Mouse (Mus musculus): ENCODE measurements at regions not wholly inside any gene's neighbourhood (a gene's known extent, or its start where the extent isn't known, plus 50 kb on each side); places are given as distances from the start of the nearest gene placed in this dataset.

GRCm38 (mm10) chr13:64007688-64008087 lies 81.3 kb downstream of the Hsd17b3 start:
- DNase-seq (ENCODE audit: low spot score): no peak

GRCm38 (mm10) chr13:64002945-64003459 lies 86.0 kb downstream of the Hsd17b3 start:
- DNase-seq (ENCODE audit: low spot score): no peak

- no peak for DNase-seq (ENCODE audit: low spot score)
Measured at GRCm38 (mm10) chr13:64000303-64000702, 88.7 kb downstream of the Hsd17b3 start.

- no peak for DNase-seq (ENCODE audit: low spot score)
Measured at GRCm38 (mm10) chr13:63998647-63999046, 90.4 kb downstream of the Hsd17b3 start.

- no peak for DNase-seq (ENCODE audit: low spot score)
Measured at GRCm38 (mm10) chr13:63993857-63994477, 95.1 kb downstream of the Hsd17b3 start.

- no peak for DNase-seq (ENCODE audit: low spot score)
Measured at GRCm38 (mm10) chr13:63992989-63993388, 96.0 kb downstream of the Hsd17b3 start.

- DNase-seq (ENCODE audit: low spot score): no peak
Measured at GRCm38 (mm10) chr13:63990480-63990958, 98.5 kb downstream of the Hsd17b3 start.

- no peak for DNase-seq (ENCODE audit: low spot score)
Measured at GRCm38 (mm10) chr13:63989769-63990168, 99.3 kb downstream of the Hsd17b3 start.

- DNase-seq (ENCODE audit: low spot score): no peak
Measured at GRCm38 (mm10) chr13:63988263-63988662, 100.8 kb downstream of the Hsd17b3 start.

- DNase-seq (ENCODE audit: low spot score): no peak
Measured at GRCm38 (mm10) chr13:63986681-63987080, 102.3 kb downstream of the Hsd17b3 start.

- no peak for DNase-seq (ENCODE audit: low spot score)
Measured at GRCm38 (mm10) chr13:63985590-63985989, 103.4 kb downstream of the Hsd17b3 start.

GRCm38 (mm10) chr13:63985086-63985485 lies 103.9 kb downstream of the Hsd17b3 start:
- DNase-seq (ENCODE audit: low spot score): no peak

- no peak for DNase-seq (ENCODE audit: low spot score)
Measured at GRCm38 (mm10) chr13:63980012-63980691, 108.9 kb downstream of the Hsd17b3 start.

GRCm38 (mm10) chr13:63979581-63979980 lies 109.4 kb downstream of the Hsd17b3 start:
- DNase-seq (ENCODE audit: low spot score): no peak

GRCm38 (mm10) chr13:63969907-63970306 lies 119.1 kb downstream of the Hsd17b3 start:
- DNase-seq (ENCODE audit: low spot score): no peak

GRCm38 (mm10) chr13:63968623-63969022 lies 120.4 kb downstream of the Hsd17b3 start:
- no peak for DNase-seq (ENCODE audit: low spot score)

GRCm38 (mm10) chr13:63957098-63957497 lies 131.9 kb downstream of the Hsd17b3 start:
- DNase-seq (ENCODE audit: low spot score): peak; percentile 21

GRCm38 (mm10) chr13:63954305-63954704 lies 134.7 kb downstream of the Hsd17b3 start:
- DNase-seq (ENCODE audit: low spot score): no peak

GRCm38 (mm10) chr13:63951922-63952734 lies 136.9 kb downstream of the Hsd17b3 start:
- DNase-seq (ENCODE audit: low spot score): peak; percentile 49

GRCm38 (mm10) chr13:63951136-63951535 lies 136.1 kb downstream of the Ercc6l2 start:
- DNase-seq (ENCODE audit: low spot score): peak; percentile 26

Measured in ovary, postnatal 36 days (tissue).